Mouse (Mus musculus) brown adipose tissue, adult 24 weeks (tissue): ENCODE data around the gene Gm13279. TPM values are rescaled to one million over a fixed set of nuclear protein-coding genes. Genes with fewer than 3 reads are reported as not detected.
"Not testable (repeated sequence)": the region's sequence is repeated elsewhere in the genome, so short reads cannot be mapped to it uniquely, and the experiment has no call there.

ENCODE experiments used
- H3K27ac ChIP-seq: fragments of 200-500 bp; replicated peaks from 2 replicates; pipeline ENCODE4 v1.5.1; 2012; ENCODE audit warnings: low read depth, mild to moderate bottlenecking, low read length
- H3K4me1 ChIP-seq: fragments of 200-500 bp; 2 replicates; pipeline ENCODE4 v1.6.1; 2012; ENCODE audit warnings: low read length, mixed read lengths; ENCODE audit not compliant: control insufficient read depth, insufficient read depth, insufficient read length
- H3K4me3 ChIP-seq: fragments of 200-500 bp; 2 replicates; pipeline ENCODE4 v1.5.1; 2012; ENCODE audit warnings: low read depth, mild to moderate bottlenecking, low read length, moderate library complexity; ENCODE audit not compliant: insufficient read depth
- polyA plus RNA-seq: library from polyadenylated mRNA; stranded (reverse); fragments of >200 nt; gene quantifications from 2 replicates; pipeline ENCODE4 v1.2.4, GENCODE M21; 2012; ENCODE audit not compliant: missing spikeins, insufficient read depth, insufficient read length

Gene Gm13279
- polyA plus RNA-seq, 1 experiment: not detected

DNA sequence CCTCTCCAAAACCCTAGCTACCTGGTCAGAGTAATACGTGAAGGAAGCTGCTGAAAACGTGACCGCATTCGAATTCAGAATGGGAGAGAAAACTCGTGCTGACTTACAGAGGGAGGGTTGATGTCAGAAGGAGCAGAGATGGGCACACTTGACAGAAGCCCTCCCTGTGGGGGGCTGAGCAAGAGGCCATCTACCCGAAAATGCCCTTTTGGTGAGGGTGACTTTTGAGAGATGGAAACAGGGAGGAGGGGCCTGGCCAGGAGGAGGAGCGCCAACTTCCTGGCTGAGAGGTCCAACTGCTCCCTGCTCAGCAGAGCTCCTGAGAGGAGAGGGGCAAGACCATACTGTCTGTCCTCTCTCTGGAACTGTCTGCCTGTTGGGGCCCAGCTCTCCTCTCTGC lies 15.4 kb upstream of the Gm13279 start, which contains the start of gene Ifnz:
Gene Ifnz (plus strand): TSS at position 301 of the 400 bp plus-strand sequence.
- H3K4me1 ChIP-seq: not testable (repeated sequence)
- Histone ChIP-seq H3K4me3 (peak within 1 kb of the TSS; percentile 48), H3K27ac (peak within 1 kb of the TSS; percentile 56)

DNA sequence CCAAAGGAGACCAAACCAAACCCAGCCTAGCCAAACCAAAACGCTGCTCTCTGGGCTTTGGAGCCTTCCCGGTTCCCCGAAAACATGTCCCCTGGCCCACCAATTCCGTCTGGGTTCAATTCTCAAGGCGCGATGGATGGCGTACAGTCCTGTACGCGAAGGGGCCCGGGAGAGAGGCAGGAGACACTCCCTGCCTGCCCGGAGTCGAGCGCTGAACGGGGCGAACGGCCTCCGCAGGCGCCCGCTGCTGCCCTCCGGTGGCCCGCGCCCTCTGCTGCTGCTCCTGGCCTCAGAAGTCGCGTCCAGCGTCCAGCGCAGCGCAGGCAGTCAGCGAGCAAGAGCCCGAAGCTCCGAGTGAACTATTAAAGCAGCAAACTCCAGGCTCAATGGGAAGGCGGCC lies 14.9 kb upstream of the Gm13279 start:
- Histone ChIP-seq H3K4me3 (peak overlapping the region; percentile 48), H3K27ac (peak overlapping the region; percentile 56)
- not testable (repeated sequence) for H3K4me1 ChIP-seq

- not testable (repeated sequence) for H3K4me1 ChIP-seq, H3K4me3 ChIP-seq, H3K27ac ChIP-seq
Measured at GRCm38 (mm10) chr4:88785409-88785808, 11.8 kb upstream of the Gm13279 start, which contains the start of gene Gm13276. Gm13276 (plus strand) TSS chr4:88785709.

- H3K4me1 ChIP-seq, H3K27ac ChIP-seq, H3K4me3 ChIP-seq: not testable (repeated sequence)
Measured at GRCm38 (mm10) chr4:88788402-88788801, 8.8 kb upstream of the Gm13279 start, which contains the start of gene Gm13277. Gm13277 (plus strand) TSS chr4:88788632.

DNA sequence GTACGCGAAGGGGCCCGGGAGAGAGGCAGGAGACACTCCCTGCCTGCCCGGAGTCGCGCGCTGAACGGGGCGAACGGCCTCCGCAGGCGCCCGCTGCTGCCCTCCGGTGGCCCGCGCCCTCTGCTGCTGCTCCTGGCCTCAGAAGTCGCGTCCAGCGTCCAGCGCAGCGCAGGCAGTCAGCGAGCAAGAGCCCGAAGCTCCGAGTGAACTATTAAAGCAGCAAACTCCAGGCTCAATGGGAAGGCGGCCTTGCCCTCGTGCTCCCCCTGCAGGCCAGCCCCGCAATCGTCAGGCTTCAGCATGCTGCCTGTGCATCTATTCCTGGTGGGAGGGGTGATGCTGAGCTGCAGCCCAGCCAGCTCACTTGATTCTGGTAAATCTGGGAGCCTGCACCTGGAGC lies 5.9 kb upstream of the Gm13279 start, which contains the start of gene Gm13278:
Gene Gm13278 (plus strand): TSS at position 301 of the 400 bp plus-strand sequence.
- not testable (repeated sequence) for H3K27ac ChIP-seq

GRCm38 (mm10) chr4:88793936-88794675 lies 3.1 kb upstream of the Gm13279 start, which contains the start of gene Gm13275:
Gm13275 (plus strand) TSS chr4:88794487.
- H3K27ac ChIP-seq, H3K4me3 ChIP-seq, H3K4me1 ChIP-seq: not testable (repeated sequence)

More for the DNA sequence above, 5.9 kb upstream of the Gm13279 start, which contains the start of gene Gm13278:
- not testable (repeated sequence) for H3K4me3 ChIP-seq, H3K4me1 ChIP-seq

DNA sequence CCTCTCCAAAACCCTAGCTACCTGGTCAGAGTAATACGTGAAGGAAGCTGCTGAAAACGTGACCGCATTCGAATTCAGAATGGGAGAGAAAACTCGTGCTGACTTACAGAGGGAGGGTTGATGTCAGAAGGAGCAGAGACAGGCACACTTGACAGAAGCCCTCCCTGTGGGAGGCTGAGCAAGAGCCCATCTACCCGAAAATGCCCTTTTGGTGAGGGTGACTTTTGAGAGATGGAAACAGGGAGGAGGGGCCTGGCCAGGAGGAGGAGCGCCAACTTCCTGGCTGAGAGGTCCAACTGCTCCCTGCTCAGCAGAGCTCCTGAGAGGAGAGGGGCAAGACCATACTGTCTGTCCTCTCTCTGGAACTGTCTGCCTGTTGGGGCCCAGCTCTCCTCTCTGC lies 2.2 kb downstream of the Gm13279 start, which contains the start of gene Gm13285:
Gene Gm13285 (plus strand): TSS at position 301 of the 400 bp plus-strand sequence.
- not testable (repeated sequence) for H3K4me1 ChIP-seq

GRCm38 (mm10) chr4:88802954-88803353 lies 5.8 kb downstream of the Gm13279 start, which contains the start of gene Gm13287:
Gm13287 (plus strand) TSS chr4:88803254.
- H3K27ac ChIP-seq, H3K4me3 ChIP-seq, H3K4me1 ChIP-seq: not testable (repeated sequence)

More for the DNA sequence above, 2.2 kb downstream of the Gm13279 start, which contains the start of gene Gm13285:
- H3K4me3 ChIP-seq, H3K27ac ChIP-seq: not testable (repeated sequence)

DNA sequence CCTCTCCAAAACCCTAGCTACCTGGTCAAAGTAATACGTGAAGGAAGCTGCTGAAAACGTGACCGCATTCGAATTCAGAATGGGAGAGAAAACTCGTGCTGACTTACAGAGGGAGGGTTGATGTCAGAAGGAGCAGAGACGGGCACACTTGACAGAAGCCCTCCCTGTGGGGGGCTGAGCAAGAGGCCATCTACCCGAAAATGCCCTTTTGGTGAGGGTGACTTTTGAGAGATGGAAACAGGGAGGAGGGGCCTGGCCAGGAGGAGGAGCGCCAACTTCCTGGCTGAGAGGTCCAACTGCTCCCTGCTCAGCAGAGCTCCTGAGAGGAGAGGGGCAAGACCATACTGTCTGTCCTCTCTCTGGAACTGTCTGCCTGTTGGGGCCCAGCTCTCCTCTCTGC lies 8.0 kb downstream of the Gm13279 start, which contains the start of gene Gm13288:
Gene Gm13288 (plus strand): TSS at position 301 of the 400 bp plus-strand sequence.
- H3K4me3 ChIP-seq, H3K4me1 ChIP-seq, H3K27ac ChIP-seq: not testable (repeated sequence)

DNA sequence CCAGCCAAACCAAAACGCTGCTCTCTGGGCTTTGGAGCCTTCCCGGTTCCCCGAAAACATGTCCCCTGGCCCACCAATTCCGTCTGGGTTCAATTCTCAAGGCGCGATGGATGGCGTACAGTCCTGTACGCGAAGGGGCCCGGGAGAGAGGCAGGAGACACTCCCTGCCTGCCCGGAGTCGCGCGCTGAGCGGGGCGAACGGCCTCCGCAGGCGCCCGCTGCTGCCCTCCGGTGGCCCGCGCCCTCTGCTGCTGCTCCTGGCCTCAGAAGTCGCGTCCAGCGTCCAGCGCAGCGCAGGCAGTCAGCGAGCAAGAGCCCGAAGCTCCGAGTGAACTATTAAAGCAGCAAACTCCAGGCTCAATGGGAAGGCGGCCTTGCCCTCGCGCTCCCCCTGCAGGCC lies 8.6 kb downstream of the Gm13279 start:
- not testable (repeated sequence) for H3K27ac ChIP-seq, H3K4me3 ChIP-seq, H3K4me1 ChIP-seq

DNA sequence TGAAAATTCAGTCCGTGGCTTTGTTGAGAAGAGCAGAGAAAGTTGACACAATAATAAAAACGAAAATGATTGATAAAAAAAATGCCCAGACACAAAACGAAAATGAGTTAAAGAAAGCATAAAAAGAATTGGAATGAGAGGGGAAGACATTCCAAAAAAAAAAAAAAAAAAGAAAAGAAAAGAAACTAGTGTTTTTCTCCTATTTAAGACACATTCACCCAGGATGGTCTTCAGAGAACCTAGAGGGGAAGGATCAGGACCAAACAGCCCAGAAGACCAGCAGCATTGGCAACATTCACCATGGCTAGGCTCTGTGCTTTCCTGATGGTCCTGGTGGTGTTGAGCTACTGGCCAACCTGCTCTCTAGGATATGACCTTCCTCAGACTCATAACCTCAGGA lies 18.7 kb downstream of the Gm13279 start, which contains the start of gene Ifna7:
Gene Ifna7 (plus strand): TSS at position 301 of the 400 bp plus-strand sequence.
- no peaks in the 10 kb centered on the region for H3K4me1 ChIP-seq
- no peak within 1 kb of the TSS for H3K27ac ChIP-seq
- no peak within 1 kb of the TSS for H3K4me3 ChIP-seq

DNA sequence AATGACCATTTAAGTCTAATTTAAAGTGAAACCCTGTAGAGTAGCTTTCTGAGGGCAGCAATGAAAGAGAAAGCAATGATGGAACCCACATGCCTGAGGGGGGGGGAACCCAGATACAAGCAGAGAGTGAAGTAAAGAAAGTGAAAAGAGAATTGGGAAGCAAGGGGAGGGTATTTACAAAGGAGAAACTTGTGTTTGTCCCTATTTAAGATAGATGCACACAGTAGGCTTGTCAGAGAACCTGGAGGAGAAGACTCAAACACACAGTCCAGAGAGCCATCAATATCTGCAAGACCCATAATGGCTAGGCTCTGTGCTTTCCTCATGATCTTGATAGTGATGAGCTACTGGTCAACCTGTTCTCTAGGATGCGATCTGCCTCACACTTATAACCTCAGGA lies 22.5 kb downstream of the Gm13279 start, which contains the start of gene Ifna11:
Gene Ifna11 (plus strand): TSS at position 301 of the 400 bp plus-strand sequence.
- Histone ChIP-seq H3K27ac (no peak within 1 kb of the TSS), H3K4me3 (no peak within 1 kb of the TSS), H3K4me1 (no peaks in the 10 kb centered on the region)

DNA sequence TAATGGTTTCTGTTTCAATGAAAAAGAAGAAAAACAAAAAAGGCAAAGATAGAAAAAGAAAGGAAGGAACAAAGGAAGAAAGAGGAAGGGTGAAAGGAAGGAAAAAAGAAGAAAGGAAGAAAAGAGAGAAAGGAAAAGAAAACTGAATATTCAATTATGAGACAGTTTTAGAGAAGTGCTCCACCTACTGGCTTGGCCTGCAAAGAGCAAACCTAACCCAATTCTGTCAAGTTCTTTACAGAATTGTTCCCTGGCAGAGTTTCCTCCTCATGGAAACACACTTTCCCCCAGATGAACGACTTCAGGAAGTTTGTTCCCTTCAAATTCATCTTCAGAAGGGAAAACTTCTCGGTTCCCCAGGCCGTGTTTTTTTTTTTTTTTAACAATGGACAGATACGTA lies 25.8 kb downstream of the Gm13279 start:
- Histone ChIP-seq H3K4me1 (no peaks in the 10 kb centered on the region), H3K4me3 (no peak overlapping the region), H3K27ac (no peak overlapping the region)

GRCm38 (mm10) chr4:88827116-88827515 lies 29.9 kb downstream of the Gm13279 start, which contains the start of gene Ifna6:
Ifna6 (plus strand) TSS chr4:88827416.
- not testable (repeated sequence) for H3K27ac ChIP-seq, H3K4me1 ChIP-seq, H3K4me3 ChIP-seq

DNA sequence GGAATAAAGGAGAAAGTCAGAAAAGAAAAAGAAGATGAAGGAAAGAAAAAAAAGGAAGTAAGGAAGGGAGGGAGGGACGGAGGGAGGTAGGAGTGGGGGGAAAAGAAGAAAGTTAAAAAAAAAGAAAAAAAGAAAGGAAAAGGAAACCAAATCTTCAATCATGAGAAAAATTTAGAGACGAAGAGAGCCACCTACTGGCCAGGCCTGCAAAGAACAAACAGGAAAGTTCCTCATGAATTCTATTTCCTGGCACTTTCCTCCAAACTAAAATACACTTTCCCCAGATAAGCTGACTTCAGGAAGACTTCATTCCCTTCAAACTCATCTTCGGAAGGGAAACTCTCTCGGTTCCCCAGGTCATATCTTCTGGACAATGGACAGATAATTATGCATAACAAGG lies 33.3 kb downstream of the Gm13279 start:
- H3K27ac ChIP-seq: no peak overlapping the region
- H3K4me3 ChIP-seq: no peak overlapping the region
- H3K4me1 ChIP-seq: no peaks in the 10 kb centered on the region
